Mouse (Mus musculus): Measurements from ENCODE around the gene Hoxb13.

Hoxb13 gene

DNA sequence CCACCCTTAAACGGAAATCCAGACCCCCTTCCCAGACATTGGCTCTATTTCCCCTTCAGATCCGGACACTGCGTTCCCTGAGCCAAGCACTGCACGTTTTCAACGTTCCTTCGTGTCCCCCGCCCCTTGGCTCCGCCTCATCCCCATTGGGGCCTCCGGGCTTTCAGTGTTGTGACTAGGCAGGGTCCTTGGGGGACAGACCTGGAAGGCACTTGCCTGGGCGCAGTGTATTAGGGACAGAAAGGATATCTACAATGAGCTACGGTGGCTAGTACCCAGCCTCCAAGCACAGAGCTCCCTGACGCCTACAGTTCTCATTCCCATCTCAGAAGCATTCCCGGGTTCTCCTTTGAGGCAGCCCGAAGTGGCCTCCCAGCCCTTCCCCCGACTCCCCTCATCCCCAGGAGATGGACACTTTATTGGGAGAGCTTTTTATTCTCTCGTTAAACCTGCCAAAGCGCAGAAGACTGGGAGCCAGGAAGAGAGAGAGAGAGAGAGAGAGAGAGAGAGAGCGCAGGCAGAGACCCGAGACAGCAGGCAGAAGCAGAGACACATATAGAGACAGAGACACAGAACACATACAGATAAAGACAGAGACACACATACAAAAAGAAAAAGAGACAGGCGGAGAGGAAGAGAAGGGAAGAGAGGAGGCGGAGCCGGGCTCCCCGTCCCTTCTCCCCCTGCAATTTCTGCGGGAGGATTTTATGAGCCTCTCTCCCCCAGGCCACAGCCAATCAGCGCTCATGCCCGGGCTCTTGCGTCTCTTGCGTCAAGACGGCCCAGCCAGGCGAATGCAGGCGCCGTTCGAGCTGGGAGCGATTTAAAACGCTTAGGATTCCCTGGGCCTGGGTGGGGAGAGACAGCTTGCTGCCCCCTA is at the start of gene Hoxb13:
Gene Hoxb13, plus strand, starts transcription at position 796 of the 880 bp plus-strand sequence.
- DNase-seq, result no peak

DNA sequence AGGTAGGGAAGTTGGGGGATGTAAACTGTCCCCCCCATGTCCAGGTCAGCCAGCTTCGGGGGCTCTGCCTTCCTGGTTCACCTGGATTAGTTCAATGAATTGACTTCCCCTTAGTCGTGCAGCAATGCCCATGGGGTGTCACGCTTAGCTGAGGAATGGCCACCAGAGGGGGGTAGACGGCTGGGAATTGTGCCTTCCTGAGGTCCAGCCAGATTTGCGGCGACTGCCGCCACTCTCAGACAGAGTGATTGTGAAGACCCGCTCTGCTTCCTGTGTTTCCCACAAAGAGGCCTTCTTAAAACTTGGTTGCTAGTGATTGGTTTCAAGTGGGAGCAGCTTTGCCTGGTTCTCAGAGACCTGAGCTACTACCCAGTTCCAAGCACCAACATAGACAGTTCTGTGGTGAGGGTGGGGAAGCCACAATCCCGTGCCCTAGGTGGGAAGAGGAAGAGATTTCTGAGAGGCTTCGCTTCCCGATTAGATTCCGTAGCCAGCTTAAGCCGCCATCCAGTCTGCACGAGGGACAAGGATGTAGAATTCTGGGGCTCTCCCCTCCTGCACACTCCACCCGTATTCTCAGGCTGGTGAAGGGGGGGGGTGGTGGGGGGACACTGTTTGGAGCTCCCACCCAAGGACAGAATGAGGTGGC is 48.4 kb upstream of the Hoxb13 start:
- peak; percentile 77 for DNase-seq

DNA sequence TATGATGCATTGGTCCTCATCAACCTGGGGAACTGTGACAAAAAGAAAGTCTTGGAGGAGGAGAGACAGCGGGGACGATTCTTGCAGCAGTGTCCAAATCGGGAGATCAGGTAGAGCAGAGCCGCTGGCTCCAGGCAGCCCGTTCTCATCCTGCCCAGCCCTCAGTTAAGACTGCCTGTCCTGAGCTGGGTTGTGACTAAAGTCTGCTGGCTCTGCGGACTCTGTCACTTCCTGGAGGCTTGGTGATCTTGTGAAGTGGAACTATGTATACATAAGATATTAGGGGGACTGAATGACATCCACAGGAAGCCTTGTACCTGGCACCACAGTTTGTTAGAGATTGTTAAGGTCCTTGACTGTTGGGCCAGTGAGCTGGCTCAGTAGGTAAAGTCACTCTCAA is 46.6 kb upstream of the Hoxb13 start:
- no peak for DNase-seq

DNA sequence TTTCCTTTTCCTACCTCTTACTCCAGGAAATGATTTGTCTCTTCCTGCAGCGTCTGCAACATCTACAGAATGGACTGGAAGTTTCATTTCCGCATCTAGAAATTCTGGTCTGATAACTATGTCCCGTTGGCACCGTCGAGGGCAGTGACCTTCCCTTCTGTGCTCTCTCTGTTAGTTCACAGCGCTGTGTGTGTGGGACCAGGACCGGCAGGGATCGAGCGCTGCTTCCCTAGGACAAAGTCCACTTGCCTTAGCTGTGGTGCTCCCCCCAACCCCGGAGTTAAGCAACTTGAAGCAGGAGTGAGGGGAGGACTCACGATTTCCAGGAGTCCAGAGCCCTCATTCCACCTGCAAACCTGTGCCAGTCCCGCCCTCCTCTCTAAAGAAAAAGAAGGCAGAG is 29.3 kb upstream of the Hoxb13 start:
- no peak for DNase-seq

DNA sequence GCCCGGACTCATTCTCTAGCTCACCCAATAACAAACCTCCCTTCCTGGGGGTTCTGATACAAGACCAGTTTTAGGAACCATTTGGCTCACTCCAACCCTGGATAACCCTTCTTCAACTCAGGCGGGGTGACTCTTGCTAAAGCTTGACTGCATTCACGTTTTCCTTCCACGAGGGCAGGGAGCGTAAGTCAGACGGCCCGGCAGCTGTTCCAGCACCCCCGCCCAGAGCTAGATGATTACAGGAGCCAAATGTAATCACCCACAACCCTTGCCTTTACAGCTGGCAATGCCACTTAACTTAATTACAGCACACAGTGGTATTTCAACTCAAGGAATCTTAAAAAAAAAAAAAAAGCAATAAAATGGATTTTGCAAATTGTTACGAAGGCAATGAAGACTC is 26.0 kb upstream of the Hoxb13 start:
- no peak for DNase-seq

DNA sequence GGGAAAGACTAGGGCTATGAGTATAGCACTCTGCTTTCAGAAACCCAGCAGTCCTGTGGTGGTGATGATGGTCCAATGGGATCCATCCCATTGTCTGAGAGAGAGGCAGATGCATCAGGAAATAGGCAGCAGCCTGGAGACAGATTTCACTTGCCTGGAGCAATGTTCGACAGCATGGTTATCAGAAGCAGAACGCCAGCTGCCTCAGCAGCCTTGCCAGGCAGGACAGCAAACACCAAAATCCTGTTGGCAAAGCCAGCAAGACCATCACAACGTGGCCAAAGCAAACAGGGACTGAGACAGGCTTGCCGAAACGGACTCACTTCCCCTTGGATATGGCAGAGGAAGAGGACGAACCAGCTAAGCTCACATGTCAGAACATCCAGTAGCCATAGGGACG is 25.1 kb upstream of the Hoxb13 start:
- DNase-seq, result no peak

DNA sequence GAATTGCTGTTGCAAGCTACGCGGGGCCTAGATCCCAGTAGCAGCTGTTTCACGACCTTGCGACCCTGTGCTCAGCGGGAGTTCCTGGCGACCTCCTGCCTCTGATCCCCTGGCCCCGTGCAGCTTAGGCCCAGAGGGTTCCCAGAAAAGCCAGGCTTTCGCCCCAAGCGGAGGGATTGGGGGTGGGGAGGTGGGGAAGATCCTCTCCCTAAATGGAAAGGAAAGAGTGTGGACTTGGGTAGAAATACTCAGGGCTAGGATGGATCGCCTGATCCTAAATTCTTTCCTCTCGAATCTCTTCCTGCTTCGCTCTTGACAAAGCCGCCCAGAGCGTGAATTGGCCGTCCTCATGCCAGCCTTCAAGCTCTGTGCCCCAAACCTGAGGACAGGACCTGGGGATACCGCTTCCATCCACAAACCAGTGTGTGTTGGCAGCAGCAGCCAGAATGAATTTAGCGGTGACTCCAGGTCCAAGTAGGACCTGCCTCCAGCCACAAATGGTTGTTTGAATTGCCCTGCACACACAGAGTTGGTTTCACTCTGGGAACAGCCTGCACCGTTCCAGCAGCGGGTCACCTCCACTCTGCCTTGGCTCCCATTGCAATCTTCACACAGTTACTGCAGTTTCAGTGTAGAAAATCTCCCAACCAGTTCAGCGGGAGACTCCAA is 23.3 kb upstream of the Hoxb13 start:
- no peak for DNase-seq

DNA sequence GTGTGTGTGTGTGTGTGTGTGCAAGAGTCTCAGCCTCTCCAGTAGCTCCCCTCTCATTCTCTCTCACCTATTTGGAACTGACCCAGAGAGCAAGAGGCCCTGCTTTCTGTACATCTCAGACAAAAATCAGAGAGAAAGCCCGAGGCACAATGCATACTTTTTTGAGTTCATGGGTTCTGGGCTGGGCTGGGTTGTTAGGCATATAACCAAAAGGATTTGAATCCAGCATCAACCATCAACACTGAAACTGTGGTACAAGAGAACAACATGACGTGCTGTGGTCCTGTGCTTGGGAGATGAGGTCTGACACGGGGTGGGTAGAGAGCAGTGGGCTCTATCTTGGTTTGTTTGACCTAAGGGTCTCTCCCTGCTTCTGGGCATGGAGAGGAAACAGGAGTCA is 22.5 kb upstream of the Hoxb13 start:
- no peak for DNase-seq

DNA sequence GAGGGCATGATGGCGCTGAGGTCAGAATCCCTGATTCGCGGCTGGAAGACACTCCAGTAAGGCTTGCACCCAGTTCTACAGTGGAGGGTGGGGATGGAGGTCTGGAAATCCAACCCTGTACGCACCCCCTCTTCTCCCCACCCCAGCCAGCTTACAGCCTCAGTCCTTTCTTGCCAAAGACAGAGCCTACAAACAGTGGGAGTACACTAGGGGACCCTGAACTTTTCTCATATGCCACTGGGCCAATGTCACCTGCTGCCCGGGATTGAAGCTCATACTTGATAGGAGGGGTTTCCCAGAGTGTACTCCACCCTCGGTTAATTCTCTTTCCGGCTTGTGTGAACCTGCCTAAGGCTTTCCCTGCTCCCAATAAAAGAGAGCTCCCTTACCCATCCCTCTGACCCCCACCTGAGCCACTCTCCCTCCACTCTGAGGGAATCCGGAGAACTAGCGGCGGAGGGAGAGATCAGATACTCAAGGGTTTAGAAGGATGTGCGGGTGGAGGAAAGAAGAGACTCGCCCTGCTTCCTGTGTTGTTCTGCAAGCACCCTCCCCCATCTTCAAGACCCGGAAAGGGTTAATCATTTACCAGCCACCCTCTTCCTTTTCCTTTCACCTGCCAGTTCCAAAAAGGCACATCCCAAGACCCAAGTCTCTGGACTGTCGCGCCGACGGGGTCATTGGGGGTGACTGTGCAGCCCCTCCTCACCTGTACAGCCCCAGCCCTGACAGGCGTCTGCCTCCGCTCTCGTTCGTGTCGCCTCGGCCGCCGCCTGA is 21.4 kb upstream of the Hoxb13 start:
- no peak for DNase-seq

DNA sequence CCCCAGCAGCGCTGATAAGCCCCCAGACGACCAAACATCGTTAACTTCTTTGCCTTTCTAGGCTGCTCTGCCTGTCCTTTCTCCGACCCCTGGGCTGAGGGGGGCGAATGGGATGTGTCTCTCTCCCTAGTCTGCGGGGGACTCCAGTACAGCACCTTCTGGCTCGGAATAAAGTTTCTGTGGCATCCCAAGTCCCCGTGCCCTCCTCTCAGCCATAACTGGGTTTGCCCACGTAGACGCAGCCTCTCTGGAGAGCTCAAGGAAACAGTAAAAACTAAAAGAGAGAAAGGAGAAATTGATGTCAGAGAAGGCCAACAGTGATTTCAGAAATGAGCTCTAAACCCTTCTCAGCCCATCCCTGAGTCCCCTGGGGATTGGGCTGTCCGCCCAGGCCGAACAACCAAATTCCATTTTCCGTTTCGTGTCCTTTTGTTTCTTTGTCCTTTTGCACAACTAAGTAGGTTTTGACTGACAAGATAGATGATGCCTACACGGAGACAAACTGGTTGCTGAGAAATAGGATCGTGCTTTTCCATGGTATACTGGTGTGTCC is 20.8 kb upstream of the Hoxb13 start:
- no peak for DNase-seq

DNA sequence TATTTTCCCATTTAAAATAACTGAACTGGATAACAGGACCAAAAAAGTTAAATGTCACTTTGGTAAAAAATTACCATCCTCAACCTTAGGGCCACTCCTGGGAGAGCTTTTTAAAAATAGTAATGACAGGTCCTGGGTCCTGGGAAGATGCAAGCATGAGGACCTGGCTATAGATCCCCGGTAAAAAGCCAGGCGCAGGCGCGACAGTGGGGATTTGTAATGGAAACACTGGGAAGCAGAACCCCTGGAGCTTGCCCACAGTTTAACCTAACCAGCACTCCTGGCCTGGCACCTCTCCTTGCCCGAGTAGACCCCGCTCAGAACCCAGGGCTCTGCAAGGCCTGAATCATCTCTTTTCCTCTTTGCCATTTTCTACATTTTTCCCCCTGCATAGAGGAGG is 19.2 kb upstream of the Hoxb13 start:
- DNase-seq, result no peak

DNA sequence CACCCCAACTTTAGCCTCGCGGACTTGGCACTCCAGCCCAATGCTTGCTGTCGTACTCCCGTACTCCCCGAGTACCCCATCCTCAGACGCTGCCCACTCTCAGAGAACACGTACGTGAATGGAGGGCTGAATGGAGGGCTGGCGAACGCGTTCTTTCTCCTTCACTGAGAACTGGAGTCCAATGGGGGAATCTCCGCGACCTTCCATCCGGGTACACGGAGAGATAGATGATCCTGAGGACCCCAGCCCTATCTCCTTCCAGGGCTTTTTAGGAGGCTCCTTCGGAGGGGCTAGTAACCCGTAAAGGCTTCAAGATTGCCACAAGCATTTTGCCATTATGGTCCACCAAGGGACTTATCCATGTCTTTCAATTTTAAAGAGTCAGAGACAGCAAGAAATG is 18.6 kb upstream of the Hoxb13 start:
- DNase-seq, result no peak

DNA sequence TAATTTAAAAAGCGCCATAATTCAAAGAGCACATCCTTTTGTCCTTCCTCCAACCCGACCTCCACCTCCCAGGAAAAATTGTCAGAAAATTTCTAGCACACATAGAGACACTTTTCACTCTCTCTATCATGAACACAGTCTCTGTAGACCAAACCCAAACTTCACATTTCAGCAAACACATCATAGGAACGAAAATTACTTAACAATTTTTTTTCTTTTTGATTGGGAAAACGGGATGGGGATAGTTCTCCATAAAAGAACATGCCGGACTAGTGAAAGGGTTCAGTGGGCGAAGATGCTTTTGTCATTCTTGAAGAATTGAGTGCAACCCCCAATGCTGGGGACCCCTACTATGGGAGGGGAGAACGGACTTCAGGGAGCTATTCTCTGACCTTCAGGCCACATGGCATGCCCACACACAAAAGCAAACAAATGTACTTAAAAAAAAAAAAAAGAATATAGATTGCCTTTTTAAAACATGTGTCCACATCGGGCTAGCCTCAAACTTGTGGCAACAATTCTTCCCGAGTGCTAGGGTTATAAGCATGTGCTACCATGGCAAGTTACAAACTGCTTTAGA is 18.1 kb upstream of the Hoxb13 start:
- DNase-seq, result no peak

DNA sequence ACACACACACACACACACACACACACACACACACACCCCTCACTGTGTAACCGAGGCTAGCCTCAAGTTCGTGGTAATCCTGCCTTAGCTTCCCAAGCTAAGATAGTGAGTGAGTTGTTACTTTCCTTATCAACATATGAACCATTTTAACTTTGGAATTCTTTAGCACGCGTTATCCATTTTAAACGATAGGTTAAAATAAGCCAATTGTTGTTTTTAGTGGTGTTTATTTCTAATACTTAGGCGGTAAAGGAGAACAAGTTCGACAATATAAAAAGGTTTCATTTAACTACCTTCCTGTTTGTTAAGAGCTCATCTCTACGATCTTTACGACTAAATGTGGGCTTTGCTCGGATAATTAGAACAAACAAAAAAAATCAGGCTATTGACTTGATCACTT is 17.3 kb upstream of the Hoxb13 start:
- DNase-seq, result no peak

DNA sequence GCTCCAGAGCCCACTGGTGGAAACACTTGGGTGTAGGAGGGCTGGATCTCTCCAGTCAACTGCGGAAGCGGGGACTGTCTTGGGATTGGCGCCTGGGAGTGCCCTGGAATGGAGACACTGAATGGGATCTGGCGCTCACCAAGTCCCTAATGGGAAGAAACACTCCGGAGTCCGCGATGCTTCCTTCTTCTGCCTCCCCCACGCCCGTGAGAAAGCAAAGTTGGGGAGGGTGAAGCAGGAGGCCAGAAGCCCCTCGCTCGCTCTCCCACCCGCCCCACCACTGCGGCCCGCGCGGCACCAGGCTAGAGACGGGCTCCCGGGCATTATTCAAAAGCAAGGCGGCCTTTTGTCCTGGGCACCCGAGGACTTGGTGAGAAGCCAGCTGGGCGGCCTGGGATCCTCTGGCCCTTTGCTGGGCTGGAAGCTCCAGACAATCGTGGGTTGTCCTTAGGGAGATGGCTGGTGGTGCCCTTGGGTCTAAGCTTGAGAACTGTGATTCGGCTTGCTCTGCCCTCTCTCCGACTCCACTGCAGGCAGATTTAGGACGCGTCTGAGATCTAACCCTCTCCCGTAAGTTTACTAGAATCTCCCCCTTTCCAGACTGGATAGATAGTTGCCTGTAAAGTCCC is 16.5 kb upstream of the Hoxb13 start:
- no peak for DNase-seq

DNA sequence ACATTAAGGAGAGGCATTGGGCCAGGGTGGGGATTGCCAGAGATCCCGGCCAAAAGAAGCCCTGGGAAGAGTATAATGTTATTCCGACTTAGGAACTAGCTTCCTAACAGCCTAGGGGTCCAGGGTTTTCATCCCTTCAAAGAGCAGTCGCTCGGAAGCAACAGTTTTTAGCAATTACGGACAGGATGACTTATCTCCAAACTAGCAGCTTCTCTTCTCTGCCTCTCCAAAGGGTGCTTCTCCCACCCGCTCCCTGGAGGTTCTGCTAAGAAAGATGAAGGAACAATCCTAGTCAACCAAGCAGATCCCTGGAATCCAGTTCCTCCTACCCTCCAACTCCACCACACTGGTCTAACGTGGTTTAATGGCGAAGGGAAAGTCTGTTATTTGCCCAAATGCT is 15.8 kb upstream of the Hoxb13 start:
- DNase-seq, result no peak

DNA sequence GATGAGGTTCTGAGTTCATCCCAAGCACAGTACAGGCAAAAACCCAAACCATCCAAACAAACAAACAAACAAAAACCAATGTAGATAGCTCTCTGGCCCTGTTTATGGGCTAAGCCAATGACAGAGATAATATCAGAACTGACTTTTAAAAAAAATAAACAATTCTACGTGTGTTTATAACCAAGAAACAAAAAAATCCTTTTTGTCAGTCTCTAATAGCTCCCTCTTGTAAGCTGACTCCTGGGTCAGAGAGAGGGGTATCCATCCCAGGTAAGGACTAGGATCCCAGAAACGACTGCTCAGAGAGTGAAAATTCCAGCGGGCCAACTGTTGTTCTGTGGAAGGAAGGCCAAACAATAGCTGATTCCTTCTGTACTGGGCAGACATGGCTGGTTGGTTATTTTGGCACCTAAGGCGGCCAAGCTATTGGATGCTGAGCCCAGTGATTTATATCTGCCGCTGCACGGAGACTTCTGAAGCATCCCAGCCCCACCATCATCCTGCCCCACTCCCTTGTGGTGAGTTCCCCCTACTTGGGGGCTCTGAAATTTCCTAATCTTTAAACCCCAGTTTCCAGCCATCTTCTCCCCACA is 15.1 kb upstream of the Hoxb13 start:
- no peak for DNase-seq

DNA sequence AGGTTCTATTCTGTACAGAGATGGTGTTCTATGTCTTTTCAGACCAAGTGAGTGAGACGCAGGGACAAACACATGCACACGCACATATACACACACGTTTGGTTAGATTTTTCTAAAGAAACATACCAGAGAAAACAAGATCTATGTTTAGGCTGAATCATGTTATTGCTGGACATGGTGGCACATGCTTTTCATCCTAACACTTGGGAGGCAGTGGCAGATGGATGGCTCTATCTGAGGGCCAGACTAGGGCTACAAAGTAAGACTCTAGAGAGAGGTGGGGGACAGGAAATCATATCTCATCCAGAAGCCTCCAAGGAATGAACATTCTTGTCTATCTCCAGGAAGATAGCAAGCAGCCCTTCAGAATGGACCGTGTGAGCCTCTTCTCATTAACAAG is 13.1 kb upstream of the Hoxb13 start:
- DNase-seq, result no peak

DNA sequence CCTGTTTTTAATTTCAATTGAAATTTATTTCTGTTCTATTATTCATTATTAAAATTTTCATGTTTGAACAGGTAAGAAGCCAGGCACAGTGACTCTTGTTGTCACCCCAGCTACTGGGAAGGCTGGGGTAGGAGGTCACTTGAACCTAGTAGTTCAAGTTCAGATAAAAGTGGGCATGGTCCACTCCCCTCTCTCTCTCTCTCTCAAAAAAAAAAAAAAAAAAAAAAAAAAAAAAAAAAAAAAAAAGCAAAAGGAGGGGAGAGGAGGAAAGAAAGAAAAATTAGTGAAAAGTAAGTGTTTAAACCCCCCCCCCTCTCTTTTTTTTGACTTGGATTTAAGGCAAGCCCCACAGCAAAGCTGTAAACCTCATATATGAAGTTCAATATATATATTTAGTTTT is 9.9 kb upstream of the Hoxb13 start:
- no peak for DNase-seq

DNA sequence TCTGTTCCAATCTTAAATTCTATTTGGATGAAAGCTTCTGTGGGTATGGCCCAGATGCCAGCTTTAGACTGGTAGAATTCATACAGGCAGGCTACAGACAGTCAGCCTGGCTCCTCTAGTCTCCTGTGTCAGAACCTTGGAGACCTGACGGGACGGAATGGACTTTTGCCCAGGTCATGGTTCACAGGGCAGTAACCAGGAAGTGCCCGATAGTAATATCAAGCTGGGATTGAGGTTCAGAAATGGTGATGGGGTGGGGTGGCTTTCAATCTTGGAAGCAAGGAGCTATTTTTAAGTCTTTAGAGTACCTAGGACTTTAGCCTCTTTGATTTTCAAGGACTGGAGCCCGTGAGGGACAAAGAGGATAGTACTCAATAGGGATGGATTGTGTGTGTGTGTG is 6.8 kb upstream of the Hoxb13 start:
- DNase-seq, result no peak

DNA sequence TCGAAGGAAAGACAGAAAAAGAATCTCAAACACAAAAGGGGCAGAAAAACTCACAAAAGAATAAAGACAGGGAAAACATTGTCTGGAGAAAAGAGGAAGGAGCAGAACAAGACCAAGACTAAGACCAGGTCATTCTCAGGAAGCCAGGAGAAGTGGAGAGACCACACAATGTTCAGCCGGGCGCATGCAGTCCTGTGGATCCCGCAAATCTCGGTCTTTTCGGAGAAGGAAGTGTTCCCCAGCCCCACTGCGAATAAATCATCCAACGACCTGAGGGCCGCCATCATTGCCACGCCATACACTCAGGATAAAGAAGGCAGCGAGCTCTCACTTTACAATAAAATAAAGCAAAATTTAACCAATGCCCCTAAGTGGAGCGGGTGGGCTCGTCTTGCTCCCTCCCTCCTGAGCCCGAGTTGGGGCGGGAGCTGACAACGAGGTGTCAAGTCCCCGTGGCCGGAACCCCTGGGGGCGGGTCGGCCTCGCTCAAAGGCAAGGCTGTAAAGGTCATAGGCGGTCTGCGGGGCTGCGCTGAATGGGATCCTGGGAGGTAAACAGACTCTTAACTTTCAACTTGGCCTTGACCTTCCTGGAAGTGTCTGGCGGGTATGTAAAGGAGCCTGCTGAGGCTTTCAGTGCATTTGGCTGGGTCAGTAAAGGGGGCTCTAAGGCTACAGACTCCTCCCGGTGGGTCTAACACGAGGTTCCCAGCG is 4.2 kb upstream of the Hoxb13 start:
- no peak for DNase-seq
